Mouse (Mus musculus) erythroblast, adult 5-6 weeks (primary cell): ENCODE results near the gene Lman2l. TPM values are rescaled to one million over a fixed set of nuclear protein-coding genes. Genes with fewer than 3 reads are reported as not detected.

Source experiments
- ATAC-seq: replicated peaks from 2 replicates; pipeline ENCODE4 v1.8.0; 2016; ENCODE audit warnings: moderate number of reproducible peaks, mild to moderate bottlenecking, moderate TSS enrichment, inconsistent platforms; ENCODE audit not compliant: poor library complexity, low FRiP score, severe bottlenecking
- total RNA-seq, 2 experiments: library from RNA; stranded (forward) in 1 of 2; stranded (reverse) in 1 of 2; fragments of 150-400 nt in 1 of 2; fragments of 200-764, 138-1000 nt in 1 of 2; gene quantifications; 2 replicates each; pipeline versions ENCODE4 v1.2.3 to v1.2.4; 2015 to 2017; ENCODE audit warnings: low replicate concordance in 2 of 2

Gene Lman2l
- total RNA-seq (2015; ENCODE audit: low replicate concordance) (6.9 and 7.5 TPM in 2 replicates), total RNA-seq (2017; ENCODE audit: low replicate concordance) (1.7 and 3.2 TPM in 2 replicates)

GRCm38 (mm10) chr1:36444471-36445464, at the start of gene Lman2l:
Lman2l (minus strand) TSS chr1:36445271.
- peak; percentile 100 for ATAC-seq

- no peak for ATAC-seq
Measured at GRCm38 (mm10) chr1:36493299-36493698, 48.2 kb upstream of the Lman2l start.

GRCm38 (mm10) chr1:36492416-36493139, 47.5 kb upstream of the Lman2l start:
- ATAC-seq, result no peak

GRCm38 (mm10) chr1:36489661-36490060, 44.6 kb upstream of the Lman2l start:
- ATAC-seq, result no peak

- no peak for ATAC-seq
Measured at GRCm38 (mm10) chr1:36487111-36487510, 42.0 kb upstream of the Lman2l start.

- no peak for ATAC-seq
Measured at GRCm38 (mm10) chr1:36485080-36485479, 40.0 kb upstream of the Lman2l start.

- no peak for ATAC-seq
Measured at GRCm38 (mm10) chr1:36483825-36484224, 38.8 kb upstream of the Lman2l start.

- no peak for ATAC-seq
Measured at GRCm38 (mm10) chr1:36479903-36480899, 35.1 kb upstream of the Lman2l start.

GRCm38 (mm10) chr1:36478343-36478795, 33.3 kb upstream of the Lman2l start:
- no peak for ATAC-seq

GRCm38 (mm10) chr1:36476426-36476825, 31.4 kb upstream of the Lman2l start:
- no peak for ATAC-seq

- ATAC-seq, result no peak
Measured at GRCm38 (mm10) chr1:36475480-36476110, 30.5 kb upstream of the Lman2l start.

GRCm38 (mm10) chr1:36474646-36475045, 29.6 kb upstream of the Lman2l start:
- no peak for ATAC-seq

- no peak for ATAC-seq
Measured at GRCm38 (mm10) chr1:36473211-36473780, 28.2 kb upstream of the Lman2l start.

- peak; percentile 34; the same call in 1 of the 2 replicates for ATAC-seq
Measured at GRCm38 (mm10) chr1:36472106-36472440, 27.0 kb upstream of the Lman2l start.

- peak; percentile 79 for ATAC-seq
Measured at GRCm38 (mm10) chr1:36471181-36472105, 26.4 kb upstream of the Lman2l start, which contains the start of gene Cnnm4. Cnnm4 (plus strand) TSS chr1:36471620.

GRCm38 (mm10) chr1:36469811-36470444, 24.9 kb upstream of the Lman2l start:
- ATAC-seq, result no peak

- ATAC-seq, result no peak
Measured at GRCm38 (mm10) chr1:36467446-36467845, 22.4 kb upstream of the Lman2l start.
